Mouse (Mus musculus): ENCODE results near the gene Bms1. TPM values are rescaled to one million over a fixed set of nuclear protein-coding genes. Genes with fewer than 3 reads are reported as not detected.

The Bms1 gene
- total and polyA plus RNA-seq, 2 experiments from 2014 or later = 14.0 to 28.9 TPM

DNA sequence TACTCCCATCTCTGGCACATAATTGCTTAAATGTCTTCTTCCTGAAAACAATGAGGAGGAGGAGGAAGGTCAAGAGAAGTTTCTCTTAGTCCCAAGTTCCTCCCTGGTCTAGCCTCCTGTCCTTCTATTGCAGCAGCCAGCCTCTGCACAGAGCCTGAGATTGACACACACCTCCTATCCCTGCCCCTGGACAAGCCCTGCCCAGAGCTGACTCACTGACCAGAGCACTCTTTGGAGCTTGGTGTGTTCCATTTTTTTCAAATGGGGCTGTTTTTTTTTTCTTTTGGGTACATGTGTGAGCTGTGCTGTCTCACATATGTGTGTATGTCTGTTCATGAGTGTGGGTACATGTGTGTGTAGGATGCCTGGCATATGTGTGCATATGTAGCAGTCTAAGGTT lies 53.5 kb downstream of the Bms1 start:
- Histone ChIP-seq H3K4me3 (ENCODE audit: low read depth, low read length) (no peak overlapping the region), H3K9ac (replicated peaks; ENCODE audit: low read length, poor library complexity, severe bottlenecking) (no peak overlapping the region)
- ATAC-seq (ENCODE audit: low FRiP score) = no peak

GRCm38 (mm10) chr6:118350342-118350741 lies 68.9 kb downstream of the Bms1 start:
- Histone ChIP-seq H3K27me3 (ENCODE audit: insufficient read depth, low read length) (no peaks in the 10 kb centered on the region), H3K27ac (ENCODE audit: low read depth, low read length) (no peak overlapping the region), H3K4me2 (ENCODE audit: low read depth, low read length, poor library complexity, severe bottlenecking) (no peak overlapping the region), H3K9ac (replicated peaks; ENCODE audit: low read length, poor library complexity, severe bottlenecking) (no peak overlapping the region), H3K4me3 (ENCODE audit: low read depth, low read length) (no peak overlapping the region), H3K4me1 (ENCODE audit: insufficient read depth, low read length) (no peaks in the 10 kb centered on the region), H3K9me3 (ENCODE audit: low read length) (no peaks in the 10 kb centered on the region), H3K36me3 (ENCODE audit: insufficient read depth, low read length) (no peaks in the 10 kb centered on the region)
- 73% methylated on average over 12 of the region's 12 CpGs for WGBS
- no peak for TF ChIP-seq CTCF (IDR thresholded peaks at IDR 0.05)
- ATAC-seq (ENCODE audit: low FRiP score) = no peak
- no peak for DNase-seq (ENCODE audit: low spot score)

More for the DNA sequence above, 53.5 kb downstream of the Bms1 start:
- no peaks in the 10 kb centered on the region for H3K36me3 ChIP-seq (ENCODE audit: insufficient read depth, low read length)
- no peaks in the 10 kb centered on the region for H3K4me1 ChIP-seq (ENCODE audit: insufficient read depth, low read length)
- no peak for TF ChIP-seq CTCF (IDR thresholded peaks at IDR 0.05)
- H3K27ac ChIP-seq (ENCODE audit: low read depth, low read length) = no peak overlapping the region
- DNase-seq (ENCODE audit: low spot score) = no peak
- no peaks in the 10 kb centered on the region for H3K27me3 ChIP-seq (ENCODE audit: insufficient read depth, low read length)
- no peak overlapping the region for H3K4me2 ChIP-seq (ENCODE audit: low read depth, low read length, poor library complexity, severe bottlenecking)
- H3K9me3 ChIP-seq (ENCODE audit: low read length) = no peaks in the 10 kb centered on the region; the same call in 1 of the 2 replicates

DNA sequence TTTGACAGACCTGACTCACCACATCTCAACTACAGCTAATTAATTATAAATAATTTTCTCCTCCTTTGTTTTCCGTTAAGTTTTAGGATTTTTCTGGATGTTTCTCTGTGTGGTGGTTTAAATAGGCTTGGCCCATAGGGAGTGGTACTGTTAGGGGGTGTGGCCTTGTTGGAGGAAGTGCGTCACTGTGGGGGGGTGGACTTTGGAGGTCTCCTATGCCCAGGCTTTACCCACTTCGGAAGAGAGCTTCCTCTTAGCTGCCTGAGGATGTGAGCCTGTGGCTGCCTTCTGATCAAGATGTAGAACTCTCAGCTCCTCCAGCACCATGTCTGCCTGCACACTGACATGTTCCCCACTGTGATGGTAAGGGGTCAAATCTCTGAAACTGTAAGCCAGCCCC lies 71.1 kb downstream of the Bms1 start:
- H3K4me1 ChIP-seq (ENCODE audit: insufficient read depth, low read length) = no peaks in the 10 kb centered on the region
- H3K4me3 ChIP-seq (ENCODE audit: low read depth, low read length) = no peak overlapping the region
- no peak for TF ChIP-seq CTCF (IDR thresholded peaks at IDR 0.05)
- H3K9ac ChIP-seq (replicated peaks; ENCODE audit: low read length, poor library complexity, severe bottlenecking) = no peak overlapping the region
- H3K27me3 ChIP-seq (ENCODE audit: insufficient read depth, low read length) = no peaks in the 10 kb centered on the region
- DNase-seq (ENCODE audit: low spot score) (no peak), ATAC-seq (ENCODE audit: low FRiP score) (no peak)
- H3K27ac ChIP-seq (ENCODE audit: low read depth, low read length) = no peak overlapping the region
- no peaks in the 10 kb centered on the region for H3K36me3 ChIP-seq (ENCODE audit: insufficient read depth, low read length)
- WGBS = 76% methylated on average over 3 of the region's 3 CpGs
- no peak overlapping the region for H3K4me2 ChIP-seq (ENCODE audit: low read depth, low read length, poor library complexity, severe bottlenecking)
- no peaks in the 10 kb centered on the region for H3K9me3 ChIP-seq (ENCODE audit: low read length)

- TF ChIP-seq CTCF (IDR thresholded peaks at IDR 0.05) = no peak
- 88% methylated on average over 8 of the region's 8 CpGs for WGBS
- Histone ChIP-seq H3K9ac (replicated peaks; ENCODE audit: low read length, poor library complexity, severe bottlenecking) (no peak overlapping the region), H3K36me3 (ENCODE audit: insufficient read depth, low read length) (no peaks in the 10 kb centered on the region), H3K27me3 (ENCODE audit: insufficient read depth, low read length) (no peaks in the 10 kb centered on the region), H3K27ac (ENCODE audit: low read depth, low read length) (no peak overlapping the region), H3K4me1 (ENCODE audit: insufficient read depth, low read length) (no peaks in the 10 kb centered on the region), H3K9me3 (ENCODE audit: low read length) (no peaks in the 10 kb centered on the region), H3K4me2 (ENCODE audit: low read depth, low read length, poor library complexity, severe bottlenecking) (no peak overlapping the region), H3K4me3 (ENCODE audit: low read depth, low read length) (no peak overlapping the region)
- DNase-seq (ENCODE audit: low spot score) (no peak), ATAC-seq (ENCODE audit: low FRiP score) (no peak)
These were observed 72.0 kb downstream of the Bms1 start for GRCm38 (mm10) chr6:118347291-118347690.

DNA sequence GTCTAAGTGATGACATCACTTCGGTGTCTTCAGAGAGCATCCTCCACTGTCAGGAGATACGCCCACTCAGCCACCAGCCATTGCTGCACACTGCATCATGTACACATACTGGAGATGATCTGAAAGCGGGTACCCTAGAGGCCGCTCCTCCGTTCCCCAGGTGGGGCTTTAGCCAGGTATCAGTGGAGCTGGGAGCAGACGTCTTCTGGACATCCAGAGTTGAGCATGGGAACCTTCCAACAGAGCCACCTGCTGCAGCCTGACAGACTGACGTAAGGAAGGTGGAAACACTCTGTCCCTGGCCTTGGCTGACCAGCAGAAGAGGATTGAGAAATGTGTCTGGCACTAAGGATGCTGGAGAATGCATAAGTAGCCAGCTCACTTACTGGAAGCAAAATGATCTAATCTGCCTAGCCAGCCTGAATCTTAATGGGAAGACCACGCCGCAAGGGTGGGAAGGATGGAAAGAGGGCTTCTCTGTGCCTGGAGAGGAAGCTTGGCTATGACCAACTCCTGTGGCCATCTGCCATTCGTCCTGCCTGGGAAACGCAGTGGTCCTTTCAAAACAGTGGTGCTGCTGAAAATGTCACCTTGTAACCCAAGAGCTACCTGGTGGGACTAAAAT lies 77.3 kb downstream of the Bms1 start:
- no peak overlapping the region for H3K27ac ChIP-seq (ENCODE audit: low read depth, low read length)
- H3K4me1 ChIP-seq (ENCODE audit: insufficient read depth, low read length) = no peaks in the 10 kb centered on the region
- H3K4me3 ChIP-seq (ENCODE audit: low read depth, low read length) = no peak overlapping the region
- no peak for DNase-seq (ENCODE audit: low spot score)
- no peak overlapping the region for H3K4me2 ChIP-seq (ENCODE audit: low read depth, low read length, poor library complexity, severe bottlenecking)
- no peaks in the 10 kb centered on the region for H3K36me3 ChIP-seq (ENCODE audit: insufficient read depth, low read length)
- no peak overlapping the region for H3K9ac ChIP-seq (replicated peaks; ENCODE audit: low read length, poor library complexity, severe bottlenecking)
- no peaks in the 10 kb centered on the region for H3K27me3 ChIP-seq (ENCODE audit: insufficient read depth, low read length)
- ATAC-seq (ENCODE audit: low FRiP score) = no peak
- no peaks in the 10 kb centered on the region for H3K9me3 ChIP-seq (ENCODE audit: low read length)
- 90% methylated on average over 11 of the region's 11 CpGs for WGBS
- no peak for TF ChIP-seq CTCF (IDR thresholded peaks at IDR 0.05)

DNA sequence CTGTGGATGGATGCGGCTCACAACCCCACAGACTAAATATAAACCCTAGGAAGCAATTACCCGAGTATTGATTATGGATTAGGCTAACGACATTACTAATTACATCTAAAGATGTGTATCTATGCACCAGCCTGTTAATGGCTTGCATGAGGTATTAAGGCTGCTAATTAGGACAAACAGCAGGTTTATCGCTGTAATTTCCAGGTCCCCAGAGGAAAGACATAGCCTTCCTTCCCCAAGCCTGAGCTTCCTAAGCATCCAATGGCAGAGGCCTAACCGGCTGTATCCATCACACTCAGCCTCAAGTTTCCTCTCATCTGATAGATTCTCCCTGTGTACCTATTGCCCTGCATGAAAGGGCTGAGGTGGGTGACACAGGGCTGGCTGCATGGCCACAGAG lies 81.6 kb downstream of the Bms1 start:
- Histone ChIP-seq H3K36me3 (ENCODE audit: insufficient read depth, low read length) (no peaks in the 10 kb centered on the region), H3K27me3 (ENCODE audit: insufficient read depth, low read length) (no peaks in the 10 kb centered on the region), H3K4me3 (ENCODE audit: low read depth, low read length) (no peak overlapping the region), H3K9me3 (ENCODE audit: low read length) (no peaks in the 10 kb centered on the region), H3K27ac (ENCODE audit: low read depth, low read length) (no peak overlapping the region), H3K4me2 (ENCODE audit: low read depth, low read length, poor library complexity, severe bottlenecking) (no peak overlapping the region), H3K9ac (replicated peaks; ENCODE audit: low read length, poor library complexity, severe bottlenecking) (no peak overlapping the region), H3K4me1 (ENCODE audit: insufficient read depth, low read length) (no peaks in the 10 kb centered on the region)
- no peak for DNase-seq (ENCODE audit: low spot score)
- WGBS = 81% methylated on average over 5 of the region's 5 CpGs
- ATAC-seq (ENCODE audit: low FRiP score) = no peak
- no peak for TF ChIP-seq CTCF (IDR thresholded peaks at IDR 0.05)
